Mouse (Mus musculus): ENCODE measurements around the gene Myh7. TPM values are rescaled to one million over a fixed set of nuclear protein-coding genes. Genes with fewer than 3 reads are reported as not detected.

The Myh7 gene
- polyA plus RNA-seq, 1 experiment, result 6.9 TPM

DNA sequence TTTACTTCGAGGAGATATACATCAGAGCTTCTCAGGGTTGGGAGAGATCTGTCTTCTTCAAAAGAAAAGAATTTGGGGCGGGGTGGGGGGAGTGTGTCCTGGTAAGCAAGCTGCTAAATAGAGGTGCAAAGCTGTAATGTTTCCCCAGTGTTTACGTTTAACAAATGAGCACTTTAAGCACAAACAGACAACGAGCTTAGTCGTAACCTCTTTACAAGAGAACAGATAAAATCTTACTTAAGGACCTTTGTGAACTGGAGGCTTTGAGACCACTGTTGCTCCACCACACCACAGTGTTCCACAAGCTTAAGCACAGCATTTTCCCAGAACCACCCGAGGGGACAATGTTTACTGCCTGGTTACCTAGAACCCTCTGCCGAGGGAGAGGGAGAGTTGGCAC is 67.1 kb downstream of the Myh7 start:
- peak overlapping the region; percentile 1; the same call in 1 of the 2 replicates for H3K27ac ChIP-seq (ENCODE audit: insufficient read depth, low read length)
- WGBS, result 68% methylated on average over 7 of the region's 7 CpGs
- TF ChIP-seq POLR2A (IDR thresholded peaks at IDR 0.05; ENCODE audit: borderline replicate concordance, insufficient read depth, low read length) (no peak), CTCF (IDR thresholded peaks at IDR 0.05; ENCODE audit: borderline replicate concordance, insufficient read depth, low read depth, low read length) (no peak)
- no peak overlapping the region for H3K4me3 ChIP-seq (replicated peaks; ENCODE audit: insufficient read depth, low read depth, low read length)
- 0 out of 2 replicates have a peak, but pooled peaks cover 3% of the 10 kb centered on the region for H3K4me1 ChIP-seq (ENCODE audit: control insufficient read depth, insufficient read depth, low read length)
- DNase-seq, result no peak
- H3K27me3 ChIP-seq (ENCODE audit: control insufficient read depth, insufficient read depth, low read length), result no peaks in the 10 kb centered on the region

DNA sequence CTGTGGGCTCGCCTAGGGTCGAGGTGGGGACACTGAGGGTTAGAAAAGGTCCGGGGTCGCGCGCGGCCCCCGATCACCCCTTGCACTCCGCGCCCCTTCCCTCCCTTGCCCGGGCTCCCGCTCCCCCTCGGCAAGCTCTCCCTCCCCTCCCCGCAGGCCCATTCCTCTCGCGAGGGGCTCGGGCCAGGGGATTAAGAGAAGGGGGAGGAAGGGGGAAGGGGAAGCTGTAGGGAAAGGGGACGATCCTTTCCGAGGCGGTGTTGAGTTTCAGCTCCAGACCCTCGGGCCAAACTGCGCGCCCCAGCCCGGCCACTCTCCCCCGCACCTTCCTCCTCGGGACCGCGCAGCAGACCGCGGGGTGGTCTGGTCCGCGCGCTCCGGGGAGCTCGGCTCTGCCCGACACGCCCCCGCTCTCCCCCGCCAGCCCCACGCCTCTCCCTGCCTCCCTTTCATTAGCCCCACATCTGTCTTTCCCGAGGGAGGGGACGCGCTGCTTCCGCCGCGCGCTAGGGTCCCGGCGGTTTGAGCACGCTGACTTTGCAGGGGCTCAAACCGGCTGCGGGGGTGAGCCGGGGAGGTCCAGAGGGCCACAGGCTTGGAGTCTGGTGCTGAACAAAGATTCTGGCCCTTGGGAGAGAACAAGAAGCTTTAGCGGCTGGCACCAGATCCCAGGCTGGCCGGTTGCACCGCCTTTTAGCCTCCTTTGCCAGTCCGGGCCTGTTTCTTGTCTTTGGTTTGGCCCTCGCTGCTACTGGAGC is 67.8 kb downstream of the Myh7 start:
- H3K27me3 ChIP-seq (ENCODE audit: control insufficient read depth, insufficient read depth, low read length), result no peaks in the 10 kb centered on the region
- H3K4me1 ChIP-seq (ENCODE audit: control insufficient read depth, insufficient read depth, low read length), result 0 out of 2 replicates have a peak, but pooled peaks cover 3% of the 10 kb centered on the region
- peak overlapping the region; percentile 55 for H3K4me3 ChIP-seq (replicated peaks; ENCODE audit: insufficient read depth, low read depth, low read length)
- TF ChIP-seq POLR2A (IDR thresholded peaks at IDR 0.05; ENCODE audit: borderline replicate concordance, insufficient read depth, low read length) (no peak), CTCF (IDR thresholded peaks at IDR 0.05; ENCODE audit: borderline replicate concordance, insufficient read depth, low read depth, low read length) (no peak)
- H3K27ac ChIP-seq (ENCODE audit: insufficient read depth, low read length), result peak overlapping the region; percentile 1; the same call in 1 of the 2 replicates
- WGBS, result 3% methylated on average over 54 of the region's 58 CpGs
- DNase-seq, result no peak

DNA sequence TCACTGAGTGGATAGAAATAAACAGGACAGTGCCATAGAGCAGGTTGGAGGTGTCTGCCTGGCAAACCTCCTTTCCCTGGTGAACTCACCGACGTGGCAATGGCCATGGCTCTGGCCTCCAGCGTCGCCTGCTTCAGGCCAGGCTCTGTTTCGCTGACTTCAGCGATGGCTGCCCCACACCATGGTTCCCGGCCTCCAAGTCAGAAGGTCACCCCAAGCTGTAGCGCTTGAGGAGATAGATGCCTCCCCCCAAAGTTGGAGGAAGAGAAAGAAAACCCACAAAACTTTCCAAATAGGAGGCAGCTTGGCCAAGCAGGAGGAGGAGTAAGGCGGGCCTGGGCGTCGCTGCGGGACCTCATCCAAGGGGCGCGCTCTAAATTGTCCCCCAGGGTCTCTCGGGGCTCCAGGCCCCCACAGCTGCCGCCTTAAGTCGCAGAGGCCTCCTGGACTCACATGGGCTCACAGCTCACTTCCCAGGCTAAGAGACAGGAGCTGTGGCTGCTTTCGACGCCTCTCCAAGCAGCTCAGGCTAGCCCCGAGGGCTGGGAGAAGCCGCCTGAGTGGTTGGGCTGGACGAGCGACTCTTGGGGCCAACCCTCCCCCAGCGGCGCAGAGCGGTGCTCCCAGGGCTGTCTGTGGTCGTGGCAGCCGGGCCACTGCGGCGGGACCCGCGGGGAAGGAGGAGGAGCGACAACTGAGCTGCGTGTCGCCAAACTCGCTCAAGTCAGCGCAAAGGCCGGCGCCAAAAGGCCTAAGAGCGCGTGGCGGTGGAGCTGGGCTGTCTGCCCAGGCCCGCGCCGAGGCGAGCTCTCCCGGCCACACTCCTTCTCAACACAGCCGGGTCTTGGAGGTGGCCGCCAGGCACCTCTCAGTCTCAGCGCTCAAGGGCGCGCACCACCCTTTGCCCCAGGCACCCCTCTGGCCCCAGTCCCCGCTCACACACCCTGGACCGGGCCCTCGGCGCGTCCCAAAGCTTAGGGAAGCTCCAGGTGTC is 68.8 kb downstream of the Myh7 start, which contains the start of gene Efs:
Gene Efs (minus strand): TSS at position 778 of the 994 bp plus-strand sequence.
- WGBS, result 9% methylated on average over 57 of the region's 57 CpGs
- Histone ChIP-seq H3K4me3 (replicated peaks; ENCODE audit: insufficient read depth, low read depth, low read length) (peak within 1 kb of the TSS; percentile 55), H3K27ac (ENCODE audit: insufficient read depth, low read length) (peak within 1 kb of the TSS; percentile 1; the same call in 1 of the 2 replicates), H3K4me1 (ENCODE audit: control insufficient read depth, insufficient read depth, low read length) (0 out of 2 replicates have a peak, but pooled peaks cover 3% of the 10 kb centered on the region), H3K27me3 (ENCODE audit: control insufficient read depth, insufficient read depth, low read length) (no peaks in the 10 kb centered on the region)
- TF ChIP-seq CTCF (IDR thresholded peaks at IDR 0.05; ENCODE audit: borderline replicate concordance, insufficient read depth, low read depth, low read length) (no peak), POLR2A (IDR thresholded peaks at IDR 0.05; ENCODE audit: borderline replicate concordance, insufficient read depth, low read length) (no peak)
- DNase-seq, result peak; percentile 63 to 64

DNA sequence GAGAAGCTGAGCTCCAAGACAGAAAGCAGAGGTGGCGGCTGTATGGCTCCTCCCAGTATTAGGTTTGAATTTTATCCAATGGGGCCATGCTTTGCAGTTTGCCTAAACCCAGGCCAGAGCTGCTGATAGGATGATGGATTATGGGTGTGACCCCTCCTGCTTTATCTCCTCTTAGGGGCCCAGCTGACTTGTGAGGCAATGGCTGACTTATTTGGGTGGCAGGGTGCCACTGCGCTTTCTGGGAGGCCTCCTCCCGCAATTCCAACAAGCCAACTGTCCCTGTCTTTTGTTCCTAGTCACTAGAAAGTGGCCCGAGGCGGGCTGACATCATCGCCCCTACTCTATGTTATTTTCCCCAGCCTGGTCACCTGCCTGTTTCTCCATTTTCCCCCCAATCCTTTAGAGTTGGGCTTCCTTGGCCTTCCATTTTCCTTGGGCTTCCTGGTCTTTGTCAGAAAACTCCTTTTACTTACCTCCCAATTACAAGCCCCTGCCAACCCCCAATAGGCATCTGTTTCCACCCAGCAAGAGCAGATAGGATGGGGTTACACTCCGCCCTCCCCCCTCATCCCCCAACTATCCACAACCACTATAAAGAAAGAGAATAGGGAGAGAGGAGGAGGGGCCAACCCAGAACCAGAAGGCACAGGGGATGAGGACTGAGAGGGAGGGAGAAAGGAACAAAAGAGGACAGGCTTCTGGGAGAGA is 69.6 kb downstream of the Myh7 start:
- no peaks in the 10 kb centered on the region for H3K27me3 ChIP-seq (ENCODE audit: control insufficient read depth, insufficient read depth, low read length)
- TF ChIP-seq POLR2A (IDR thresholded peaks at IDR 0.05; ENCODE audit: borderline replicate concordance, insufficient read depth, low read length) (no peak), CTCF (IDR thresholded peaks at IDR 0.05; ENCODE audit: borderline replicate concordance, insufficient read depth, low read depth, low read length) (no peak)
- H3K4me1 ChIP-seq (ENCODE audit: control insufficient read depth, insufficient read depth, low read length), result no peaks in the 10 kb centered on the region
- no peak for DNase-seq
- no peak overlapping the region for H3K4me3 ChIP-seq (replicated peaks; ENCODE audit: insufficient read depth, low read depth, low read length)
- no peak overlapping the region for H3K27ac ChIP-seq (ENCODE audit: insufficient read depth, low read length)
- 70% methylated on average over 7 of the region's 7 CpGs for WGBS

Other genes with a start within 250 kb of the Myh7 start
- gene Slc7a8, start 212.7 kb downstream of the Myh7 start, polyA plus RNA-seq (2012; rRNA removed), result 37.1 and 41.6 TPM in 2 replicates
- gene Rnf212b, start 180.5 kb downstream of the Myh7 start, polyA plus RNA-seq (2012; rRNA removed), result not detected in 2 replicates
- 12.0 and 12.4 TPM in 2 replicates for gene Homez, start 123.7 kb downstream of the Myh7 start, polyA plus RNA-seq (2012; rRNA removed)
- 21.6 and 22.1 TPM in 2 replicates for gene Ppp1r3e, start 117.1 kb downstream of the Myh7 start, polyA plus RNA-seq (2012; rRNA removed)
- 113 TPM in 2 replicates for gene Bcl2l2, start 111.2 kb downstream of the Myh7 start, polyA plus RNA-seq (2012; rRNA removed)
- 0.34 TPM in 1 of 2 replicates, not detected in the other for gene Gm20521, start 111.2 kb downstream of the Myh7 start, polyA plus RNA-seq (2012; rRNA removed)
- 413 and 433 TPM in 2 replicates for gene Pabpn1, start 102.1 kb downstream of the Myh7 start, polyA plus RNA-seq (2012; rRNA removed)
- gene Slc22a17, start 81.5 kb downstream of the Myh7 start, polyA plus RNA-seq (2012; rRNA removed), result 687 and 690 TPM in 2 replicates
- 9.9 and 11.2 TPM in 2 replicates for gene Efs, start 68.5 kb downstream of the Myh7 start, polyA plus RNA-seq (2012; rRNA removed)
- gene Il25, start 61.9 kb downstream of the Myh7 start, polyA plus RNA-seq (2012; rRNA removed), result 0.26 and 0.43 TPM in 2 replicates
- 215 and 237 TPM in 2 replicates for gene Cmtm5, start 58.4 kb downstream of the Myh7 start, polyA plus RNA-seq (2012; rRNA removed)
- gene Myh6, start 27.7 kb downstream of the Myh7 start, polyA plus RNA-seq (2012; rRNA removed), result 0.10 TPM in 1 of 2 replicates, not detected in the other
- gene Gm17428, start 17.7 kb downstream of the Myh7 start, polyA plus RNA-seq (2012; rRNA removed), result not detected in 2 replicates
- 49.4 and 50.4 TPM in 2 replicates for gene Ngdn, start 20.8 kb upstream of the Myh7 start, polyA plus RNA-seq (2012; rRNA removed)
- gene Zfhx2, start 97.7 kb upstream of the Myh7 start, polyA plus RNA-seq (2012; rRNA removed), result 10.7 and 11.0 TPM in 2 replicates
- gene Thtpa, start 100.2 kb upstream of the Myh7 start, polyA plus RNA-seq (2012; rRNA removed), result 12.8 and 13.8 TPM in 2 replicates
- 18.6 and 19.1 TPM in 2 replicates for gene Ap1g2, start 112.0 kb upstream of the Myh7 start, polyA plus RNA-seq (2012; rRNA removed)
- 204 and 227 TPM in 2 replicates for gene Jph4, start 122.3 kb upstream of the Myh7 start, polyA plus RNA-seq (2012; rRNA removed)
- gene Dhrs2, start 227.4 kb upstream of the Myh7 start, polyA plus RNA-seq (2012; rRNA removed), result 1.2 and 1.4 TPM in 2 replicates

Data from cerebellum, adult 2 months (tissue).